Mouse (Mus musculus) granulocyte monocyte progenitor cell, adult 5-6 weeks (primary cell): ENCODE measurements around the gene Gm20825. TPM values are rescaled to one million over a fixed set of nuclear protein-coding genes. Genes with fewer than 3 reads are reported as not detected.
"Not testable (repeated sequence)": the region's sequence is repeated elsewhere in the genome, so short reads cannot be mapped to it uniquely, and the experiment has no call there.

ENCODE experiments used
- ATAC-seq: replicated peaks from 2 replicates; pipeline ENCODE4 v1.8.0; 2016; ENCODE audit warnings: mild to moderate bottlenecking, moderate TSS enrichment, inconsistent platforms; ENCODE audit not compliant: poor library complexity, severe bottlenecking
- total RNA-seq, 2 experiments: library from RNA; stranded (forward) in 1 of 2; stranded (reverse) in 1 of 2; fragments of 200-712, 200-1000 nt in 1 of 2; fragments of >200 nt in 1 of 2; fragmentation: Nextera tagmentation in 1 of 2; gene quantifications; 2 replicates each; pipeline ENCODE4 v1.2.3; 2014 to 2017

The Gm20825 gene
- total RNA-seq (2014; fragmentation: Nextera tagmentation), result not detected in 2 replicates
- total RNA-seq (2017), result not detected in 2 replicates

GRCm38 (mm10) chrY:8071407-8071806 is at the start of gene Gm20825:
Gm20825 (minus strand) TSS chrY:8071507.
- ATAC-seq, result not testable (repeated sequence)

Other genes starting within 250 kb of the Gm20825 start
- not detected in 2 replicates for gene Gm29049, start 74.3 kb downstream of the Gm20825 start, total RNA-seq (2014; fragmentation: Nextera tagmentation)
- not detected in 2 replicates for gene Gm29049, start 74.3 kb downstream of the Gm20825 start, total RNA-seq (2017)
- not detected in 2 replicates for gene Gm20824, start 186.4 kb upstream of the Gm20825 start, total RNA-seq (2014; fragmentation: Nextera tagmentation)
- not detected in 2 replicates for gene Gm20824, start 186.4 kb upstream of the Gm20825 start, total RNA-seq (2017)